Mouse (Mus musculus) MEL (cell line): ENCODE data around the gene Cnot3. TPM values are rescaled to one million over a fixed set of nuclear protein-coding genes. Genes with fewer than 3 reads are reported as not detected.

Experiments
- DNase-seq: peaks from one replicate; pipeline ENCODE4 v3.0.0; 2011; ENCODE audit warnings: low read depth, low spot score
- H3K27ac ChIP-seq: 2 replicates; pipeline ENCODE4 v1.5.1; 2012; ENCODE audit warnings: low read depth, mild to moderate bottlenecking, control low read depth, low read length, moderate library complexity; ENCODE audit not compliant: control insufficient read depth
- H3K27me3 ChIP-seq, 2 experiments: fragments of 150-350 bp in 1 of 2; sonication (generic) in 1 of 2; 2 replicates each; pipeline ENCODE4 v1.6.1; 2012; ENCODE audit warnings: low read length in 2 of 2, mild to moderate bottlenecking in 2 of 2, improper control_type of control experiment in 1 of 2, moderate library complexity in 1 of 2; ENCODE audit not compliant: insufficient read depth in 2 of 2, control insufficient read depth in 1 of 2
- H3K36me3 ChIP-seq, 2 experiments: 2 replicates each; pipeline ENCODE4 v1.6.1; 2012 to 2014; ENCODE audit warnings: low read length in 2 of 2, improper control_type of control experiment in 1 of 2, inconsistent platforms in 1 of 2, mild to moderate bottlenecking in 1 of 2; ENCODE audit not compliant: insufficient read depth in 2 of 2, control insufficient read depth in 1 of 2
- H3K4me1 ChIP-seq, 2 experiments: fragments of 150-350 bp in 1 of 2; sonication (generic) in 1 of 2; 2 replicates each; pipeline ENCODE4 v1.6.1; 2012; ENCODE audit warnings: low read length in 2 of 2, improper control_type of control experiment in 1 of 2, mild to moderate bottlenecking in 1 of 2; ENCODE audit not compliant: insufficient read depth in 2 of 2, control insufficient read depth in 1 of 2
- H3K4me3 ChIP-seq, 2 experiments: fragments of 150-350 bp in 1 of 2; sonication (generic) in 1 of 2; 2 replicates each; pipeline ENCODE4 v1.5.1; 2012; ENCODE audit warnings: low read depth in 2 of 2, low read length in 2 of 2, mild to moderate bottlenecking in 2 of 2, moderate library complexity in 2 of 2, control low read depth in 1 of 2, improper control_type of control experiment in 1 of 2; ENCODE audit not compliant: control insufficient read depth in 1 of 2, insufficient read depth in 1 of 2
- H3K79me2 ChIP-seq: 2 replicates; pipeline ENCODE4 v1.6.1; 2012; ENCODE audit warnings: mild to moderate bottlenecking, low read length, moderate library complexity; ENCODE audit not compliant: control insufficient read depth, poor library complexity, insufficient read depth
- H3K9ac ChIP-seq: 2 replicates; pipeline ENCODE4 v1.6.1; 2012; ENCODE audit warnings: low read depth, mild to moderate bottlenecking, control low read depth, low read length, moderate library complexity; ENCODE audit not compliant: control insufficient read depth, poor library complexity, severe bottlenecking
- H3K9me3 ChIP-seq: fragments of 150-350 bp; sonication (generic); replicated peaks from 2 replicates; pipeline ENCODE4 v1.6.1; 2012; ENCODE audit warnings: mild to moderate bottlenecking, low read length, improper control_type of control experiment, moderate library complexity; ENCODE audit not compliant: insufficient read depth
- BHLHE40 ChIP-seq: IDR thresholded peaks from 2 replicates; pipeline ENCODE4 v1.6.1; 2012; ENCODE audit warnings: low read depth, mild to moderate bottlenecking, inconsistent platforms, low read length, improper control_type of control experiment, borderline replicate concordance
- CHD1 ChIP-seq: IDR thresholded peaks from 2 replicates; pipeline ENCODE4 v1.6.1; 2012; ENCODE audit warnings: low read depth, mild to moderate bottlenecking, inconsistent platforms, low read length, improper control_type of control experiment
- CHD2 ChIP-seq: IDR thresholded peaks from 2 replicates; pipeline ENCODE4 v1.6.1; 2011; ENCODE audit warnings: low read length, improper control_type of control experiment
- CTCF ChIP-seq, 3 experiments: IDR thresholded peaks in 2 of 3; conservative IDR thresholded peaks in 1 of 3; 2 replicates each; pipeline ENCODE4 v1.5.1; 2011 to 2012; ENCODE audit warnings: low read length in 3 of 3, low read depth in 2 of 3, mild to moderate bottlenecking in 2 of 3, improper control_type of control experiment in 1 of 3, inconsistent platforms in 1 of 3, mixed read lengths in 1 of 3, moderate library complexity in 1 of 3; ENCODE audit not compliant: control insufficient read depth in 1 of 3, insufficient read depth in 1 of 3, poor library complexity in 1 of 3, severe bottlenecking in 1 of 3
- E2F4 ChIP-seq: IDR thresholded peaks from 2 replicates; pipeline ENCODE4 v1.6.1; 2011; ENCODE audit warnings: low read depth, low read length, improper control_type of control experiment, borderline replicate concordance
- EP300 ChIP-seq, 2 experiments: IDR thresholded peaks; 2 replicates each; pipeline ENCODE4 v1.6.1; 2011; ENCODE audit warnings: improper control_type of control experiment in 2 of 2, low read length in 2 of 2, low read depth in 1 of 2, mild to moderate bottlenecking in 1 of 2
- ETS1 ChIP-seq: IDR thresholded peaks from 2 replicates; pipeline ENCODE4 v1.6.1; 2012; ENCODE audit warnings: low read depth, mild to moderate bottlenecking, inconsistent platforms, low read length, improper control_type of control experiment, moderate library complexity
- GATA1 ChIP-seq: IDR thresholded peaks from 2 replicates; pipeline ENCODE4 v1.6.1; 2011; ENCODE audit warnings: low read depth, low read length, improper control_type of control experiment
- MAX ChIP-seq: IDR thresholded peaks from 2 replicates; pipeline ENCODE4 v1.6.1; 2011; ENCODE audit warnings: low read length, improper control_type of control experiment
- MXI1 ChIP-seq: IDR thresholded peaks from 2 replicates; pipeline ENCODE4 v1.6.1; 2011; ENCODE audit warnings: mild to moderate bottlenecking, low read depth, low read length, improper control_type of control experiment
- MYB ChIP-seq: IDR thresholded peaks from 2 replicates; pipeline ENCODE4 v1.6.1; 2011; ENCODE audit warnings: mild to moderate bottlenecking, low read depth, low read length, improper control_type of control experiment
- MYC ChIP-seq: IDR thresholded peaks from 2 replicates; pipeline ENCODE4 v1.6.1; 2011; ENCODE audit warnings: low read depth, mild to moderate bottlenecking, low read length, improper control_type of control experiment, moderate library complexity
- POLR2A ChIP-seq, 2 experiments: IDR thresholded peaks; 2 replicates each; pipeline ENCODE4 v1.6.1; 2011 to 2012; ENCODE audit warnings: low read length in 2 of 2, mild to moderate bottlenecking in 2 of 2, control low read depth in 1 of 2, improper control_type of control experiment in 1 of 2, low read depth in 1 of 2, moderate library complexity in 1 of 2; ENCODE audit not compliant: control insufficient read depth in 1 of 2, insufficient read depth in 1 of 2, poor library complexity in 1 of 2
- POLR2AphosphoS5 ChIP-seq: IDR thresholded peaks from 2 replicates; pipeline ENCODE4 v1.6.1; 2012; ENCODE audit warnings: low read depth, borderline replicate concordance, mild to moderate bottlenecking, inconsistent platforms, low read length, moderate library complexity, mixed read lengths
- RCOR1 ChIP-seq: IDR thresholded peaks from 2 replicates; pipeline ENCODE4 v1.6.1; 2012; ENCODE audit warnings: low read depth, mild to moderate bottlenecking, inconsistent platforms, low read length, improper control_type of control experiment
- SIN3A ChIP-seq: IDR thresholded peaks from 2 replicates; pipeline ENCODE4 v1.6.1; 2012; ENCODE audit warnings: low read length, improper control_type of control experiment, inconsistent platforms
- TCF12 ChIP-seq: IDR thresholded peaks from 2 replicates; pipeline ENCODE4 v1.6.1; 2014; ENCODE audit warnings: low read depth, mild to moderate bottlenecking, inconsistent platforms, low read length, improper control_type of control experiment, moderate library complexity
- UBTF ChIP-seq: IDR thresholded peaks from 2 replicates; pipeline ENCODE4 v1.6.1; 2012; ENCODE audit warnings: low read depth, mild to moderate bottlenecking, inconsistent platforms, low read length, improper control_type of control experiment, moderate library complexity, borderline replicate concordance; ENCODE audit not compliant: insufficient read depth
- polyA plus RNA-seq, 2 experiments: library from polyadenylated mRNA; stranded (reverse) in 1 of 2; unstranded in 1 of 2; fragments of >175 nt in 1 of 2; fragments of >200 nt in 1 of 2; gene quantifications; 2 replicates each; pipeline versions ENCODE4 v1.2.1 to v1.2.4; 2012; ENCODE audit warnings: low replicate concordance in 2 of 2, low read depth in 1 of 2; ENCODE audit not compliant: insufficient read length in 2 of 2, insufficient read depth in 1 of 2, missing spikeins in 1 of 2
- total RNA-seq: library from RNA; depleted of rRNA; stranded (reverse); fragments of 300-350 nt; gene quantifications from 2 replicates; pipeline ENCODE4 v1.2.3, GENCODE M21; 2012

Gene Cnot3
- total and polyA plus RNA-seq, 3 experiments, result 17.4 to 118 (median 86.6) TPM

GRCm38 (mm10) chr7:3630478-3630815 is 14.6 kb upstream of the Cnot3 start:
- H3K27ac ChIP-seq, result peak overlapping the region; percentile 60; the same call in 1 of the 2 replicates
- peak overlapping the region; percentile 86 for H3K9ac ChIP-seq

GRCm38 (mm10) chr7:3643412-3643811 is 1.7 kb upstream of the Cnot3 start:
- no peak overlapping the region; a peak in 1 of 4 replicates for H3K4me3 ChIP-seq
- peaks cover 3 to 33% of the 10 kb centered on the region in 2 experiments for H3K4me1 ChIP-seq
- H3K79me2 ChIP-seq, result peaks cover 32% of the 10 kb centered on the region
- H3K27ac ChIP-seq, result peak overlapping the region; percentile 46
- H3K9me3 ChIP-seq, result no peaks in the 10 kb centered on the region
- peak; percentile 89 for DNase-seq
- H3K27me3 ChIP-seq, result no peaks in the 10 kb centered on the region
- peak overlapping the region; percentile 28; the same call in 1 of the 2 replicates for H3K9ac ChIP-seq
- peak; percentile 48 to 62; a peak in 2 of 4 replicates for TF ChIP-seq EP300 (IDR thresholded peaks at IDR 0.05; ENCODE audit: low read depth in 1 of 2, low read length in 2 of 2)
- TF ChIP-seq CHD2, result no peak
- TF ChIP-seq E2F4, result no peak
- no peak; a peak in 1 of 4 replicates for TF ChIP-seq POLR2A (IDR thresholded peaks at IDR 0.05; ENCODE audit: control insufficient read depth in 1 of 2, insufficient read depth in 1 of 2, low read depth in 1 of 2, low read length in 2 of 2, poor library complexity in 1 of 2)
- TF ChIP-seq RCOR1, result peak; percentile 96
- no peak for TF ChIP-seq MYC
- peak; percentile 51 for TF ChIP-seq ETS1
- TF ChIP-seq GATA1, result peak; percentile 80
- TF ChIP-seq SIN3A, result peak; percentile 63
- TF ChIP-seq UBTF, result no peak
- peaks cover 2 to 29% of the 10 kb centered on the region in 2 experiments for H3K36me3 ChIP-seq

More at GRCm38 (mm10) chr7:3630478-3630815, 14.6 kb upstream of the Cnot3 start:
- peaks cover 31% of the 10 kb centered on the region for H3K79me2 ChIP-seq
- H3K27me3 ChIP-seq, result no peaks in the 10 kb centered on the region
- TF ChIP-seq MYC (no peak), POLR2A (IDR thresholded peaks at IDR 0.05; ENCODE audit: control insufficient read depth in 1 of 2, insufficient read depth in 1 of 2, low read depth in 1 of 2, low read length in 2 of 2, poor library complexity in 1 of 2) (no peak), TCF12 (no peak), MYB (no peak), CTCF (IDR thresholded peaks at IDR 0.05 in 2 of 3, conservative IDR thresholded peaks at IDR 0.05 in 1 of 3; ENCODE audit: control insufficient read depth in 1 of 3, insufficient read depth in 1 of 3, low read depth in 2 of 3, low read length in 3 of 3, poor library complexity in 1 of 3, severe bottlenecking in 1 of 3) (no peak), CHD2 (no peak)
- no peaks in the 10 kb centered on the region for H3K9me3 ChIP-seq
- DNase-seq, result peak; percentile 59
- peaks cover 0 to 9% of the 10 kb centered on the region in 2 experiments; a peak in 2 of 4 replicates for H3K4me1 ChIP-seq
- peak overlapping the region; percentile 65 to 98 for H3K4me3 ChIP-seq
- peaks cover 0 to 6% of the 10 kb centered on the region in 2 experiments; a peak in 3 of 4 replicates for H3K36me3 ChIP-seq

- TF ChIP-seq CHD1 (0 out of 2 replicates have a peak, but pooled peaks have one; percentile 67), MXI1 (peak; percentile 71; the same call in 1 of the 2 replicates), POLR2AphosphoS5 (no peak), SIN3A (peak; percentile 65; the same call in 1 of the 2 replicates), MYC (peak; percentile 45; the same call in 1 of the 2 replicates), CHD2 (no peak), MAX (peak; percentile 56), BHLHE40 (peak; percentile 65; the same call in 1 of the 2 replicates)
These were observed 1.2 kb upstream of the Cnot3 start for GRCm38 (mm10) chr7:3643843-3644242.

More at GRCm38 (mm10) chr7:3643843-3644242, 1.2 kb upstream of the Cnot3 start:
- no peak for DNase-seq
- no peaks in the 10 kb centered on the region for H3K27me3 ChIP-seq
- peaks cover 3 to 36% of the 10 kb centered on the region in 2 experiments for H3K4me1 ChIP-seq
- H3K9ac ChIP-seq, result peak overlapping the region; percentile 28
- H3K36me3 ChIP-seq, result peaks cover 0 to 33% of the 10 kb centered on the region in 2 experiments; a peak in 3 of 4 replicates
- H3K4me3 ChIP-seq, result peak overlapping the region; percentile 44 to 45
- H3K79me2 ChIP-seq, result peaks cover 36% of the 10 kb centered on the region
- H3K9me3 ChIP-seq, result no peaks in the 10 kb centered on the region
- peak overlapping the region; percentile 46 for H3K27ac ChIP-seq
